Mouse (Mus musculus) T-helper 2 cell (primary cell): ENCODE measurements at regions not wholly inside any gene's neighbourhood (a gene's known extent, or its start where the extent isn't known, plus 50 kb on each side); places are given as distances from the start of the nearest gene placed in this dataset.
"Not testable (repeated sequence)": the region's sequence is repeated elsewhere in the genome, so short reads cannot be mapped to it uniquely, and the experiment has no call there.

Experiments
- in situ Hi-C: fragments of 300-600 bp; cut with MboI, MseI; formaldehyde crosslinking; loops from one replicate; pipeline ENCODE4 v1.15.1; 2025; ENCODE audit warnings: high pct_unique_total_duplicates

GRCm38 (mm10) chr13:97489029-97489428 lies 248.1 kb downstream of the Enc1 start:
- in situ Hi-C loops: no loop called here

DNA sequence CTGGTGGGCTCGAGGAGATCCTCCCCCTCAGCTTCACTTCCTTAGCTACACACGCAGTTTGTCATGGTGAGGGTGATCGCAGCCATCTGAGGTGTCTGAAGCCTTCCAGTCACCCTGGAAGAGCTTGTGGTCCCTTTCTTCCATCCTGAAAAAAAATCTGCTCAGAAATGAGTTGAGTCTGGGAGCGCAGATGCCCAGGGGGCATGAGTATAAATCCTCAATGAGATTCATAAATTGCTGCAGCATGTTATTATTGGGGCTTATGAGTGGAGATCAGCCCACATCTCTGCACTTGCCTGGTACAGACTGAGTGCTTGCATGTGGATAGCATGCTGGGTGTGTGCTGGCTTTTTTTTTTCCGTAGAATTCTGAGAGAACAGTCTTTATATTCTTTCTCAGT lies 247.6 kb downstream of the Enc1 start:
- in situ Hi-C loops: no loop called here

DNA sequence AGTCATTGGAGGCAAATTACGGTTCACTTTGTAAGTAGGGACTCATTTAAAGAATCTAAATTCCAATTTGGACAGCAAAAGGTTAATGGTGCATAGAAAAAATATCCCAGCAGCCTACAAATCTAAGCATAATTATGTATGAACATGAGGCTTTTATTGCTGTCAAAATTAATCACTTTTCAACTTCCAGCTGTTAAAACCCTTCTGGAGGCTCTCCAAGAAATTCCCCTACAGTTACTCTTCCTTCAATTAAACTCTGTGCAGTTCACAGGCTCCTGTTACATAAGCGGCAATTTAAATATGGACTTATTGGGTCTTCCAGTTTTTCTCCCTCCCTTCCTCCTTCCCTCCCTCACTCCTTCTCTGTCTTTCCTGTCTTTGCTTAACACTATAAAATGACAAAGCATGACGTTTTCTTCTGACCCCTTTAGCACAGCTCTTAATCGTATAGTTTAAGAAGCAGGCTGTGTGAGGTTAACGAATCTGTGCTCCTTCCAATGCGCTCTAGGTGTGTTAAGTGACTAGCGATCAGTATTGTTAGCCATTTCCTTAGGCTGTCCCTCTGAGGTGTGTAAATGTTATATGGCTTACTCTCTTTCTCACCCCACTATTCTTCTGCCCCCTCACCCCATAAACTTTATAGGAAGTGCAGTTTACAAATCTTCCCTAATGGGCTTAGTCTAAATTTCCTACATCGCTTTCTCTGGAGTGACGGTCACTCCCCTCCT lies 247.0 kb downstream of the Enc1 start:
- in situ Hi-C loops: no loop called here

GRCm38 (mm10) chr13:97486490-97486889 lies 245.6 kb downstream of the Enc1 start:
- in situ Hi-C loops: no loop called here

DNA sequence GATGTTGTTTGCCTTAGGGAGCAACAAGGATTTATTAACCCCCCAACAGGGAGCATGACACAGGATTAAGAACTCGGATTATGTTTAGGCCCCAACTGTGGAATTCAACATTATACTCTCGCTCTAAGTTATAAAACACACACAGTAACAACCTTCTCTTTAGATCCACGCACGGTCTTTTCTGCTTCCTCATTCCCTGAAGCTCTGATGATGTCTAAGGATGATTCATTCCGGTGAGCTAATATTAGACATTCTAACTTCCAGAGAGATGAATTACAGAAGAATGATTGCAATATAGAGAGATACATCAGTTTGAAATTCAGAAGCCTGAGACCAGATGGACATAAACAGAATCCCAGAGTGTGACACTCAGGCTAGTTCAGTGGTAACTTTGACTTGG lies 245.0 kb downstream of the Enc1 start:
- in situ Hi-C loops: no loop called here

GRCm38 (mm10) chr13:97484808-97485545 lies 244.1 kb downstream of the Enc1 start:
- in situ Hi-C loops: no loop called here

DNA sequence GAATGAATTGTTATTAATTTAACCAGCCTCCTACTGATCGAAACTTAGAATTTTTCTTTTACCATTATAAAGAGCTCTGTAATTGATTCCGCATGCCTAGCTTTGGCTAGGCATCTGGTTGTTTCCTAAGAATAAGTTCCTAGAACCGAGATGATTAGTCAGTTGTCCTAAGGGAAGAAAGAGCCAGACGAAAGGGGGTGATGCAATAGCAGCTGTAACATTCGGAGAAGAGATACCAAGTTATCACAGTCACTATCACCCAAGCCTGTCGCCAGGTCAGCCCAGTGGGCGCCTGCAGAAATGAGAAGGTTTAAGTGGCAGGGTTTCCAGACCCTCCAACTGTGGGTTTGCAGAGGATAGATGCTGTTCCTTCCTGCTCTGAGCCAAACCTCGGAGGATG lies 242.8 kb downstream of the Enc1 start:
- in situ Hi-C loops: no loop called here

DNA sequence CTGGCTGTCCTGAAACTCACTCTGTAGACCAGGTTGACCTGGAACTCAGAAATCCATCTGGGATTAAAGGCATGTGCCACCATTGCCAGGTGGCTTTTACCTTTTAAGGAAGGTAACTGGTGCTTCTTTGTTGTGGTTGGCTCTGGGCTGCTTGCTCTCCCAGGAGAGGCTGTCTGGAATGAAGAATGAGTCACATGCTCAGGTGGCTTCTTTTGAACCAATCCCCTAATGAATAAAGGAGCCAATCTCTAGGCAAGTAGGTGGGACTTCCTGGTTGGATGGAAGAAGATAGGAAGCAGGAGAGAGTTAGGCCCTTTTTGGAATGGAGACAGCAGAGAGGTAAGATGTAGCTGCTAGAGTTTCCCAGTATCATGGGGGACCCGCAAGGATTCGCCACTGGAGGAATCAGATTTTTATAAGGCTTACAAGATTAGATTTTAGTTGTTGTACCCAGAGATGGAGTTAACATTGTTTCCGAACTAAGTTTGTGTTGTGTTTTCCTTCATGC lies 241.6 kb downstream of the Enc1 start:
- in situ Hi-C loops: no loop called here

DNA sequence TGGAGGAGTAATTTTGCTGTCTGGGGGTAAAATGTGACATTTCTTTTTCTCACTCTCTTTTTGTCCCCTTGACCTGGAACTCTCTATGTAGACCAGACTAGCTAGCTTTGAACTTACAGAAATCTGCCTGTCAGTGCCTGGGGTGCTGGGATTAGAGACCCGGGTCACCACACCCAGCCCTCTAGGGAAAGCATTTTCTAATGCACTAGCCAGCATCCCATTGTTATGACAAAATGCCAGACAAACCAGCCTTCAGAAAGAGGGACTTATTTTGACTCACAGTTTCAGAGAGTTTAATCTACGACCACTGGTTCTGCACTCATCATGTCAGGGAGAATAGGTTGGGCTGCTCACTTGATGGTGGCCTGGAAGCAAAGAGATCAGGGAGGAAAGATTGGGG lies 240.4 kb downstream of the Enc1 start:
- in situ Hi-C loops: no loop called here

- in situ Hi-C loops: no loop called here
Measured at GRCm38 (mm10) chr13:97479066-97479586, 238.2 kb downstream of the Enc1 start.

- in situ Hi-C loops: no loop called here
Measured at GRCm38 (mm10) chr13:97473971-97474365, 233.1 kb downstream of the Enc1 start.

GRCm38 (mm10) chr13:97473256-97473970 lies 232.5 kb downstream of the Enc1 start:
- in situ Hi-C loops: no loop called here

GRCm38 (mm10) chr13:97469999-97470398 lies 229.1 kb downstream of the Enc1 start:
- in situ Hi-C loops: no loop called here

- in situ Hi-C loops: no loop called here
Measured at GRCm38 (mm10) chr13:97468874-97469593, 228.1 kb downstream of the Enc1 start.

DNA sequence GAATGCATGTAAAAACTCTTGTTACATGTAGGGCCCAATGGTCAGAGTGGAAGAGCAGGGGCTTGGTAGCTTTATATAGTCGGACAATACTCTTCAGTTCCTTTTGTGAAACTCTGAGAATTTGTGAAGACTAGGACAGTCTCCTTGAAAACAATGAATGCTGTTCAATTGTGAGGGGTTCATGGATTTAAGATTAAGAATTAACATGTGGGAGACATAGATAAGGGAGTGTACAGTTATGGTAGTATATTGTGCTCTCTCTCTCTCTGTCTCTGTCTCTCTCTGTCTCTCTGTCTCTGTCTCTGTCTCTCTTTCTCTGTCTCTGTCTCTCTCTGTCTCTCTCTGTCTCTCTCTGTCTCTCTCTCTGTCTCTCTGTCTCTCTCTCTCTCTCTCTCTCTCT lies 225.7 kb downstream of the Enc1 start:
- in situ Hi-C loops: not testable (repeated sequence)

GRCm38 (mm10) chr13:97463798-97464197 lies 222.9 kb downstream of the Enc1 start:
- in situ Hi-C loops: no loop called here

DNA sequence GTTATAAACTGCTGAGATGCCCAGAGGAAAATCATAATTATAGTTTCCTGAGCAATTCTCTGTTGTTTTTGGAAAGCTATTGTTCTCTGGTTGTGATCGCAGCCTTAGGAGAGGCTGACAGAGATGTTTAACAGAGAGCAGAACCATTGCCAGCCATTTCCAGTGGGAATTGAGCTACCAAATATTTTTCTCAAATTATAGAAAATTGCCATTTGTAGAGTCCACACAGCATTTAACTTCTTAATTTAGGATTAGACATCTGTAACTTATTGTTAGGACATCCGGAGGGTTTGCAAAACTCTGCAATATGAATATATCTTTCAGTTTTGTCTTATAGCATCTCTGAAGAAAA lies 222.0 kb downstream of the Enc1 start:
- in situ Hi-C loops: no loop called here

- in situ Hi-C loops: no loop called here
Measured at GRCm38 (mm10) chr13:97462110-97462883, 221.4 kb downstream of the Enc1 start.

GRCm38 (mm10) chr13:97461207-97461606 lies 220.3 kb downstream of the Enc1 start:
- in situ Hi-C loops: no loop called here

DNA sequence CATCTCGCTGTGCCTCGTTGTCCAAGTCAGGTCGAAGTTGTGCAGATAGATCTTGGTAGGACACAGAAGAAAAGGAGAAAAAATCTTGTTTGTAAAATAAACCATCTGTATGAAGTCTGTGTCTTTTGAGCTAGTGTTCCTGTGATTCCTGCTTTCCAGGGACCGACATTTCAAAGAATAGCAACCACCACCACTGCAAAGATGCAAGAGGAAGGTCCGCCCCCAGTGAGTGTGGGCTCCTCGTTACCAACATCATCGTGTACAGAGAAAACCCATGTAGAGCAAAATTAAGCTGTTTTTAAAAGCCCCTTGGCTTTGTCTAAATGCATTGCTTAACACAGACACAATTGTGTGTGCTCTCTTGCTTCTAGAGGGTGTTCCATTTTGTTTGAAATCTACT lies 218.2 kb downstream of the Enc1 start:
- in situ Hi-C loops: no loop called here

DNA sequence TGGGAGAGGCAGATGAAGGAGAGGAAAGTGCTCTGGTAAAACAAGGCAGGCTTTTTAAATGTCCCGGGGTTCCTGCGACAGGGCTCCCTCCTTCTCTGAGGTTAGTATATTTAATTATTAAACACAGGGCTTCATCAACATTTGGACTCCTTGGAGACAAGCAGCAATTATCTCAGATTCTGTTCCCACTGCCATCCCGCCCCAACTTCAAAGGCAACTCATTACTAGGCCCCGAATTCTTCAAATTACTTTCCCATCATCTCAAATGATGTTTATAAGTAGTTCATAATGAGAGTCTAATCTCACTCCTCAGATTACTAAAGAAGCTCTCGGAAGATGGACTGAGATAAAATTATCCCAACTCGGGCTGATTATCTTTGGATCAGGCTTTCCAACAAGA lies 215.1 kb downstream of the Enc1 start:
- in situ Hi-C loops: no loop called here
